Mouse (Mus musculus): ENCODE data around the gene Sf3b6.
"Not testable (repeated sequence)": the region's sequence is repeated elsewhere in the genome, so short reads cannot be mapped to it uniquely, and the experiment has no call there.

The Sf3b6 gene

DNA sequence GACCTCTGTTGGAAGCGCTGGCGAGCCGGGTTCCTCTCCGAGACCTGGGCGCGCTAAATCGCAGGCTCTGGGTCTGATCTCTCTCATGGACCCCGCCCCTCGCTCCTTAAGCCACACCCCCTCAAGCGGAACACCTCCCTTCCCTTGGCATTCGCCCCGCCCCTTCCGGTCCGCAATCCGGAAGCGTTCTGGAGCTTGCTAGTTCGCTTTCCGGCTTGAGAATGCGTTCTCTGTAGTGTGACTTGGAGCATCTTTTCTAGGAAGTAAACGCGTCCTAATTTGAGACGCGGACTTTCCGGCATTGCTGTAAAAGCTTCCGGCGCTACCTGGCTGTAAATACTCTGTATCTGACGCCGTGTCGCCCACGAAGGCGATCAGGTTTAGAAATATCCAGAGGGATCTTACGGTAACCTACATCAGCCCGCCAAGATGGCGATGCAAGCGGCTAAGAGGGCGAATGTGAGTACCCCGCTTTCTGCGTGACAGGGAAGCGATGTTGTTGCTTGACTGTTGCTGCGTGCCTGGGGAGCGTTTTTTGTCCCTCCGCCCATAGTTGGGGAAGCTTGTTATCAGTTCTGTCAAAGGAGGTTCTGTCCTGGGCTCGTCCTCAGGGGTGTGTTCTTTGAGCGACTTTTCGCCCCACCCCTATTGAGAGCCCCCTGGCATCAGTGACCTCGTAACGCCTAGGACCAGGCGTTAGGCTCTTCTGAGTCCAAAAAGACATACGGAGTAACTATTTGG, at the start of gene Sf3b6:
Gene Sf3b6 (plus strand): TSS at position 184 of the 741 bp plus-strand sequence.
- DNase-seq (ENCODE audit: low spot score) = peak; percentile 99

DNA sequence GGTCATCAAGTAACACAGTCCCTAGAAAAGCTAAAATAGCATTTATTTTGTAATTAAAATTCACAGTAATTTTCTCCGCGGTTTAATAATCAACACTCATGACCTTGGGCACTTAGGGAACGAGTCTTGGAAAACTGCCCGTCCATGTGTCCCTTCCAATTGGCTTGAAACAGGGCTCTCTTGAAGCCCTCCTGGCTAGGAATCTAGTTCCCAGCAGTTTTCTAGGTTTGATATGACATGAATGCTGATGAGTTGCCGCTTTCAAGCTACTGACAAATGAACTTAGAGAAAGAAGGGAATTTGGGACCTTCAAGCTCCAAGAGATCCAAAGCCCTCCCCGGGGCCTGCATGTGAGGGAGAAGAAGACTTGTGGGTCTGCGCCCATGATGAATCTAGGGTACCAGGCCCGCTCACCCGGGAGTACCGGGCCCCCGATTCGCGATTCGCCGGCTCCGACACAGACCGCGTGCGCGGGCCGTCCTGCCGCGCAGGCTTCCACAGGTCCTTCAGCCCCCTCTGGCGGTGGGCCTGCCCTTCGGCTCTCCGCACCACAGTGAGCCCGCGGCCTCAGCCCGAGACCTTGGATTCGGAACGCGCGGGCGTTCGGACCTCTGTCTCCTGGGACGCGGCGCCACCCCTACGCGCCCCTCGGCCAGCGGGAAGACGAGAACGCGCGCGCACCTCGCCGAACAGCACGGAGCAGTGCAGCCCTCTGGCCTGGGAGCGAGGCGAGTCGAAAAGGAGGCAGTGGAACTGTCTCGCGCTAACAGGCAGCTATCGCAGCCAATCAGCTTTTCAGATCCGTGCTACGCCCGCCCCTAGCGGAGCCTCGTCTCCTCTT, 48.6 kb upstream of the Sf3b6 start, which contains the start of the genes Pfn4 and Fam228b:
Gene Pfn4 (plus strand): TSS at position 531 of the 841 bp plus-strand sequence.
Gene Fam228b (minus strand): TSS at position 776 of the 841 bp plus-strand sequence.
- peak; percentile 96 for DNase-seq (ENCODE audit: low spot score)

DNA sequence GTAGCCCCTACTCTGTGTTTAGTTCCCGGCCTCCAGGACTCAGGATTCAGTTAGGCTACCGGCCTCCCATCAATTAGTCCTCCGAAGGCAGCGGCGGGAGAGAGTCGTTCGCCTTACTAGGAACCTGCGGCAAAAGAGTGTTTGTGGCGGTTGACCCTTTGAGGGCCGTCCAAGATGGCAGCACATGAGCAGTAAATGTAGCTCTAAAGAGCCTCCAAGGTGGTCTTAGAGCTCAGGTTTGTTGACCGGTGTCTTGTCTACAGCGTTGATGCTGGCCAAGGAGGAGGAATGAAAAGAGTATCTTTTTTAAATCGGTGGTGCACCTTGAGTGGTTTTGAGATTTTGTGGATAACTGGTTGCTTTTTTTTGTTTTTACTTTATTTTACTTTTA, 48.0 kb upstream of the Sf3b6 start:
- DNase-seq (ENCODE audit: low spot score) = no peak

DNA sequence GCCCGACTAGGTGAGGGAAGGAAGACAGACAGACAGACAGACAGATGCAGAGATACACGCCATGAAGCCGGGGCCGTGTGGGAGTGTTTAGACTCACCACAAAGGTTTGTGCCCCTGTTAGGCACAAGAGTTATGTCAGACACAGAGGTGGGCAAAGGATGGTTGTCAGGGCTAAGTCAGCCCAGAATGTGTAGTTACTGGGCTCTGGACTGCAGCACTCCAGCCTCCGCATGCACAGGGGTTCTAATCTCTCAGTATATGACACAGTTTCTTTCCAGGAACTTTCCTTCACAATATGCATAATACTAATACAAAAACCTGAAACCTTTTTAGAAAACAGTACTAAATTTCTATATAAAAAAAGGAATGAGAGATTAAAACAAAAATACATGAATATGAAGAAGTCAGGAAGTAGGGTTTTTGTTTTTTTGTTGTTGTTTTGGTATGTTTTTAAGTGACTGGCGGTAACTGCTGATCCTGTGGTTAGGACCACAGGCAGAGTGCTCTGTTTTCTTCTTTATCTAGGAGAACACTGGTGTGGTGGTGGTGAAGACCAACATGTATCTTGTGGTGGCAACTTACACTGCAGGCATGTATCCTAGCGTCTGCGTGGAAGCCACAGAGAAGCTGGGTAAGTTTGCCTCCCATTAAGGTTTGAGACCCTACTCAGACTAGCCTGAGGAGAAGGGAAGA, 42.3 kb upstream of the Sf3b6 start:
- DNase-seq (ENCODE audit: low spot score) = no peak

DNA sequence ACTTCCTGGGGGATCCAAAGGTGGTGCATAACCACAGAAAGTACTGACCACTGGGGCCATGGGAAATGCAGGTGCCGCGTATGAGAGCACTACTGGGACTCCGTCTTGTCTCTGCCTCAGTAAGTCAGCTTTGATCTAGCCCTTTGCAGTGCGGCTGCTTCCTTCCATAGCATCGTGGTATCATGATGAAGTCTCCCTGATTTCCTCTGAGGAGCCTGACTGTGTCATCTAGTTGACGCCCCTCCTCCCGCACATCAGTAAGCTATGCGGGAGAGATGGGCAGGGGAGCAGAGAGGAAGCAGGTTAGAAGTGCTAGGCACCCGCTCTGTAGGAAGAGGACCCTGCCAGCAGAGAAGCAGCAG, 41.8 kb upstream of the Sf3b6 start:
- no peak for DNase-seq (ENCODE audit: low spot score)

DNA sequence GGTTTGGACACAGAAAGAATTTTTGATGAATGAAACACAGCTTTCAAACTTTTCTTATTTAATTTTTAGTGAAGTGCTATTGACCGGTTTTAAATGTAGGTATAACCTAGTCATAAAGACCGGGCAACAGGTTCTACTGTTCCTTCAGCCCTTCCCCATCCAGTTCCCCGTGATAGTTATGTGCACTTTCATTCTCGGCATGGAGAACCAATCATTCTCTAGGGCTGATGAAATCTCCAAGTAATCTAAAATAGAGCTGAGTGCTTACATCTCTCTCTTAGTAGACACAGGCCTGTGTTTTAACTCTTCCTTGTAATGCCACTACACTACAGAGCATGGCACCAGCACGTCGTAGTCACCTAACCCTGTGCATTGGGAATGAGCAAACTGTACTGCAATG, 39.6 kb upstream of the Sf3b6 start:
- DNase-seq (ENCODE audit: low spot score) = no peak

DNA sequence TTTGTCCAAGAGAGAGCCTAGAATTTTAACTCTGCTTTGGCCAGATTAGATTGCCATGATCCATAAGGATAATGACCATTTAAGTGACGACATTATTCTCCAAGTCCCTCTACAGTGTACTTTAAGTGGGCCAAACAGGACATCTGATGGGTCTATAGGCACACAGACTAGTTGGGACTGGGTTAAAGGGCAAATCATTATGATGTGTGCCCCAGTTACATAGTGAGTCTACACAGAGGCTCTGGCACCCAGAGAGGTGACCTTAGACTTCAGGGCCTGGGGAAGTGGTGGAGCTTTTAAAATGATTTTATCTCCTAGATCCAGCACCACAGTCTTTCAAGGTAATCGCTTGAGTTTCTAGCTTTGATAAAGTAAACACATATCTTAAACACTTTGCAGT, 37.1 kb upstream of the Sf3b6 start:
- no peak for DNase-seq (ENCODE audit: low spot score)

DNA sequence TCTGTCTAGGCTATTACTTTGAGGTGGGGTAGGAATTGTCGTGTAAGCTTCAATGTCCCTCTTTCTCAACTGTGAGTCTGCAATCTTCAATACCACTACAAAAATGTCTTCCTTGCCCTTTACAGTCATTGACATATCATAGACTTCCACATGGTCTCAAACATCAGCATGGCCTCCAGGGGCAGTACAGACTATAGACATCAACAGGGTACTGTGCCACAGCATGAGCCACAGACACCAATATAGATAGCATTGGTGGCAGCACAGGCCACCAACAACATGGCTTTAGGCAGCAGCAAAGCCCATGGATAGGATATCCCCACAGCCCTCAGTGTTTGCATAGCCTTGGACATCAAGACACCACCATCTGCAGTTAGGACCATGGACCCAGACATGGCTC, 36.1 kb upstream of the Sf3b6 start:
- no peak for DNase-seq (ENCODE audit: low spot score)

DNA sequence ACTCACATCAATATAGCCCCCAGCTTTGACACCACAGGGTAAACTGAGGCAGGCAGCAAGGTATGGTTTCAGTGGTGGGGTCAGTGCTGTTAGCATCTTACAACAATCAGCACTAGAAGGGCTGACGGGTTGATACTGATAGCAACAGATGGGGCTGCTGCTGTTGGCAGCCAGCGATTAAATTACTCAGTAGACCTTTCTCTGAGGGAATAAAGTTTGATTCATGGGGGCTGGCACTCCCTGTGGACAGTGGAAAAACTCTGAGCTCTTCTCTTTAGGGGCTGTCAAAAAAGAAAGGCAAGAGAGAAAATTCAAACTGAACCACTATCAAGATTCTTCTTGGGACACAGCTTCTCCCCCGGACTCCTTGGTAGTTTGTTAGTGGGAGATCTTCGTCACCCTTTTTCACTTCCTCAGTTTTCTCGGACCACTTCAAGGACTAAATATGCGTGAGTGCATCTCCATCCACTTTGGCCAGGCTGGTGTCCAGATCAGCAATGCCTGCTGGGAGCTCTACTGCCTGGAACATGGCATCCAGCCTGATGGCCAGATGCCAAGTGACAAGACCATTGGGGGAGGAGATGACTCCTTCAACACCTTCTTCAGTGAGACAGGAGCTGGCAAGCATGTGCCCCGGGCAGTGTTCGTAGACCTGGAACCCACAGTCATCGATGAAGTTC, 35.5 kb upstream of the Sf3b6 start:
- DNase-seq (ENCODE audit: low spot score) = not testable (repeated sequence)

DNA sequence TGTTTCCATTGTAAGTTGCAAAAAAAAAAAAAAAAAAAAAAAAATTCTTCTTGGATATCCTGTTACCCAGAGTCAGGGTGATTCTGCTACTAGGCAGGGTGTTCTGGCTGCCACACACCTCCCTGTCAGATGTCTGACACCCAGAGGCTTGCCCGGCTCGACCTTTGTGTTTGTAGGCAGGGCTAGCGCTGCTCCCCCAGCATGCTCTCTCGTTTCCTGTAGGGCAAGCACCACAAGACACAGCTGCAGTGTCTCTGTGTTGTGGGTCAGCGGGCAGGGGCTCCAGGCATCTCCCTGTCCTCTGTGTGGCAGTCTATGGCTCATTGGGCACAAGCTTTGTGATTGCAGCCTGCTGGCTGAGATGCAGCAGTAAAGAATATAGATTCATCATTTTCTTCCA, 33.7 kb upstream of the Sf3b6 start:
- DNase-seq (ENCODE audit: low spot score) = no peak

DNA sequence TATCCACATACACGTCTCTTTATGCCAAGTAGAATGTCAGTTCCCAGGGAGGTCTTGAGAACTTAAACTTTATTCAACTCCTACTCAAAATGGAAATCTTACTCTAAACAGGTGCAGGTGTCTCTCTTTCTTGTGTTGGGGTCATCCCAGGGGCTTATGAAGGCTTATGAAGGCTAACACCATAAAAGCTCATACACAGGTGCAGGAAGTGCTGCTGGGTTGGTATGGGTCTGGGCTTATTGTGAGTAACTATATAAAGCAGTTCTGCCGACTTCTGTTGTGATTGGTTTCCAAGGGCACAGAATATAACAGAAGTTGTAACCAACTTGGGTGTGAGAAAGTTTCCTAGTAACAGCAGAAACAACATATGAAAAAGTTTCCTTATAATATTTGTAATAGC, 32.9 kb upstream of the Sf3b6 start:
- DNase-seq (ENCODE audit: low spot score) = no peak

DNA sequence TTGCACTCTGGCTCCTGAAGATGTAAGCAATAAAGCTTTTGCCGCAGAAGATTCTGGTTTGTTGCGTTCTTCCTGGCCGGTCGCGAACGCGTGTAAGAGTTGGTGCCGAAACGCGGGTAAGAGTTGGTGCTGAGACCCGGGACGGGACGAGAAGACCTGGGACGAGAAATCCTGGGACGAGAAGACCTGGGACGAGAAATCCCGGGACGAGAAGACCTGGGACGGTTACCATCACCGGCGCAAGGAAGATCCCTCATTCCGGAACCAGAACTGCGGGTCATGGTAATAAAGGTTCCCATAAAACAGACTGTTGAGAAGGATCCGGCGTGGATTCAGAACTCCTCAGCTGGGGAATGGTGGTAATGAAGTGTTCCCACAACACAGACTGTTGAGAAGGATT, 29.2 kb upstream of the Sf3b6 start:
- DNase-seq (ENCODE audit: low spot score) = not testable (repeated sequence)

DNA sequence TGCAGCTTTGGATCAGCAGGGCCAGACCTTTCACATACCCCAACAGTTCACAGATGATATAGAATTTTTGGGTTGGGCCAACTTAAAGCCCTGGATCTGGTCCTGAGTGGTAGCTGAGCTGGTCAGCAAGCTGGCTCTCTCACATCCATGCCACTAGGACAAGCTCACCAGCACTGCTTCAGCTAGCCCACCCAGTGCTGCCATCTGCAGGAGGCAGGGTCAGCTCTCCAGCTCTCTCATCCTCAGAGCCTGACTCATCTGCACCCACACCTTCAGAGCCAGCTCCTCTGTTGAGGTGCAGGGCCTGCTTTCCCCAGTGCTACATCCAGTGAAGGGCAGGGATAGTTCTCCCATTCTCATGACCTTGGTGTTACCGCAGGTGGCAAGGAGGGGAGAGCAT, 23.6 kb upstream of the Sf3b6 start:
- peak; percentile 21 for DNase-seq (ENCODE audit: low spot score)

DNA sequence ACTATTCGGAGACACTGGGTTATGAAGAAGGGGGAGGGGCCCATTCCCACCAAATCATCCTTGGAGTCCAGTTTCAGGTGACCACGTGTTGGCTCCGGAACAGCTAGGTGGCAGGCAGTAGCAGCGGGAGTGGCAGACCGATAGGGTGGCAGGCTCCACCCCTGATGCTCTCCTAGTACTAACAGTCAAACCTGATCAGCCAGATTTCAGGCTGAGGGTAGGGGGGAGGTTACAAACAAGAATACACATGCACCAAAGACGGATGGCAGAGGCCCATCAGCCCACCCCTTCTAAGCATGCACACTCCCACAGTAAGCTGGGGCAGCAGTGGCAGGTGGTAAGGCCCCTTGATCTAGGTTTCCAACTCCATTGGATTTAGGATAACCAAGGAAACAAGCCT, 19.9 kb upstream of the Sf3b6 start:
- peak; percentile 2 for DNase-seq (ENCODE audit: low spot score)

DNA sequence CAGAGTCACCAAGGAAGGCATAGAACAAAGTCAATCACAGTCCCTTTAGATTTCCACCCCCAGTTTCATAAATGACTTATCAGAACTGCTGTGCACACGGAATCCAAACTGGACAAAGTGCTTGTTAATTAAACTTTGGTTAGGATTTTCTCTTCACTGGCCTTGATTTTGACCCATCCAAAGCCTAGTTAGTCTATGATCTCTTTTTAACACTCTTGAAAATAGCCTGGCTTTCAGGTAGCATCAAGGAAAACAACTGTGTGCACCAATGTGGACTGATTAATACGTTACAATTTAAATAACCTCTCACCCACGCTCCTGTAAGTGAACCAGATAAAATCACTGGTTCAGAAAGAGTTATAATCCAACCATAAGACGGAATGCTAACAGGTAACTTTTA, 6.3 kb upstream of the Sf3b6 start:
- DNase-seq (ENCODE audit: low spot score) = no peak

DNA sequence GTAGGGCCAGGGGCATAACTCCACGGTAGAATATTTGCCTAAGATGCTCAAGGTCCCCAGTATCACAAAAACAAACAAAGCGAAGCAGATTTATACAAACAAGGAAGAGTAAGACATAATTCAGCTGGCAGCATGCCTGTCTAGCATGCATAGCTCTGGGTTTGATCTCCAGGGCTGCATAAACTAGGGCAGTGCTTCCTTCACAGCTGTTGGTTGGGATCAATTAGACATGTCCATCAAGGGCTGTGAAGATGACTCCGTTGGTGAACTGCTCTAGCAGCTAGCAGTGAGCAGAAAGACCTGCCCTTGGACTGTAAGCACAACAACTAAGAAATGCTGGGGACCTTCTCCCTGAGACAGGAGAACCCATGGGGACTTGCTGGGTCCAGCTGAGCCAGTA, 5.6 kb upstream of the Sf3b6 start:
- DNase-seq (ENCODE audit: low spot score) = no peak

DNA sequence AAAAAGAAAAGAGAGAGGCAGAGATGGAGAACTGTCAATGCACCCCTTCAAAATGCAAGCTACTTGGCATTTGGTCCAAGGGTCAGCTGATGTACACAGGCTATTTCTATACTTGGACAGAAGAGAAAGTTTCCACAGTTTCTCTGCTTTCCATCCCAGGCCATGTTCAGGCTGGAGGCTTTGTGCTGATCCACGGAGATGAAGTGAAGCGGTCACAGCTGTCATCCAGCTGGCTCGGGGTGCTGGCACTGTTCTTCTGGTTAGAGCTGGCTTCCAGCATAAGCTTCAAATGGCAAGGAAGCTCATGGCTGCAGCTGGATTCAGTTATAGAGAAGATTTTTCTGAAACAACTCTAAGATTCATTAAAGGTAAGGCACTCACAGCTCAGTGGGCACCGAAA, 3.7 kb upstream of the Sf3b6 start:
- DNase-seq (ENCODE audit: low spot score) = no peak

DNA sequence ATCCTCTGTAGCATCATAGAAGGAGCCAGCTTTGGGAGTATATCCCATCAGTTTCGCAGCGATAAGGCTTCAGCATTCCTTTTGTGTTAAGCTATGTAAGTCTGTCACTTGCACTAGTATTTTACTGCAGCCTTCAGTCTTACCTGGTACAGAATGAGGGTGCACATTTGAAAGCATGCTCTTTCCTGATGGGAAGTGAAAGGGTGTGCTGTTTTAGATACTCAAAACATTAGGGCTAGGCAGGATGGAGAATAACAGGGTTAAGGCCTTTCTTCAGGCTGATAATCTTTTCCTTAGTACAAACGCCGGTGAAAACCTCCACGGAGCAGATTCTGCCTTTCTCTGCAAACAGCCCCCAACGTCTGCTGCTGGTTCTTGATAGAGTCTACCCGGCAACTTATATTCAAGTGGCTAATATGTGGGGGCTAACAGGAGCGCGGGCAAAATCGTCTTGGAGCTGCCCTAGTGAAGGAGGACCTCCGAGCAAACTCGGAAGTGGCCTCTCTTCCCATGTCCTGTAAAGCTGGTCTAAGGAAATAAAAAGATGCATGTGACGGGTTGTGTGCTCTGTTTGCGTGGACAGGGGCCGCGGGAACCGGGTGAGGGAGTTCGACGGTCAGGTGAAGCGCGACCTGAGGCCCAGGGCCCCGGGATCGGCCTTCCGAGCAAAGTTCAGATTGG, 524 bp upstream of the Sf3b6 start:
- DNase-seq (ENCODE audit: low spot score) = no peak

DNA sequence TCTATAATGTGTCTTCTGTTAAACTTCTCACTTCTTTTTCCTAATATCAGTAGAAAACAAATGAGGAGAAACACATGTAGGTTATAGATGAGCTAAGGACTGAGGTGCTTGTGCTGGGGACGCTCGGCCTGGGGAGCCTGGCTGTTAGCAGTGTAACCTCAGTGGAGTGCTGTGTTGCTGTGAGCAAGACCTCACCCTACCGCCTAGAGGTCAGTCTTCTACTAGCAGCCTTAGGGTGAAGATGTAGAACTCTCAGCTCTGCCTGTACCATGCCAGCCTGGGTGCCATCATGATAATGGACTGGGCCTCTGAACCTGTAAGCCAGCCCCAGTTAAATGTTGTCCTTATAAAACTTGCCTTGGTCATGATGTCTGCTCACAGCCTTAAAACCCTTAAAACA, 9.9 kb downstream of the Sf3b6 start:
- DNase-seq (ENCODE audit: low spot score) = no peak

DNA sequence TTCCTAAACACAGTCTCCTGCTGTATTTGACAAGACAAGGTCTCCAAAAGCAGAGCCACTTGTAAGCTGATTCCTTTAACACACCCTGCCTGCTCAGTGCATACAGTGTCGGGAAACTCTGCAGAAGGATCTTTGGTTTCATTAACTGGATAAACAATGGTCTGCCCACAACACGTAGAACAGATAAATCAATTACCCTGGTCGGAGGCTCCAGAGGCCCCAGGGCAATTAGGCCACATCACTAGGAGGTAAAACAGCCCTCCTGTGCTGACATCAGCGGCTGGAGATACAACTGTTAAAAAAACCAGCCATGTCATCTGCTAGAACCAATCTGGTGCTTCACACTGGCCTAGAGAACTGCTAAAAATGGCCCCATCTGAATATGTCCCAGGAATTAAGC, 19.6 kb downstream of the Sf3b6 start:
- no peak for DNase-seq (ENCODE audit: low spot score)

DNA sequence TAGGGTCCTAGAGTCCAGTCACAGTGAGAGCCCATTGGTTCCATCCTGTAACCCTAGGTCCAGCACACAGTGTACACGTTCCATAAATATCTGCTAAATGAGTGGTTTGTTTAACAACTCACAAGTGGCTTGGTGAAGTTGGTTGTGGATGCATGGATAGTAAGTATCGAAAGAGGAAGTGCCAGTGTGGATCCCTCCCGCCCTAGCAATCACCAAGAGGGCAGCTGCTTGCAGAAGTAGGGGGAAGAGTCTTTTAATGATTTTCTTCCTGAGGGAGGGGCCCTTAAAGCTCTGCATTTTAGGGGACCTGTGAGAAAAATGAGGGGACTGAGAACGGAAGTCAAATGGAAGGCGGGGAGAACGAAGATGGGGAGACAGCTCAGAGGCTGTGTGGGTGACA, 22.7 kb downstream of the Sf3b6 start:
- DNase-seq (ENCODE audit: low spot score) = no peak

DNA sequence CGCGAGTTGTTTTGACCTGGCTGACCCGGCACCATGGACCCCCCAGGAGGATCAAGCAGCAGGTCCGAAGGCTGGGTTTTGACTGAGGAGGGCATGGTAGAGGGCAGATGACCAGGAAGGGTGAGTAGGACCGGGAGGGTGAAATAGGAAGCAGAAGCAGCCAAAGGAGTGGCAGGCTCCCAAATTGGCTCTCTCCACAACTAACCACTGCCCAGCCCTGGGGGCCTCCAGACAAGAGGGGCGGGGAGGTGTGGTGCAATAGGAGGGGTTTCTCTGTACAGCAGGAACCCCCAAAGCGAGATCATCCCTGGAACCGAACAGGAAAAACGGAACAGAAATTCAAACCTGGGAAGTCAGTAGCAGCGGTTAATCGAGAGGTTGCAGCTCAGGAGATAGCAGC, 23.4 kb downstream of the Sf3b6 start:
- no peak for DNase-seq (ENCODE audit: low spot score)

Measured in embryo, embryonic 10.5 days (tissue).